Mouse (Mus musculus) adrenal gland, postnatal 36 days (tissue): Measurements from ENCODE around the gene Ctnna3. TPM values are rescaled to one million over a fixed set of nuclear protein-coding genes. Genes with fewer than 3 reads are reported as not detected.
A peak's percentile ranks its signal among the peaks of the same experiment; 100 is the strongest.

Experiments used
- DNase-seq, 2 experiments: peaks; one replicate each; pipeline ENCODE4 v3.0.0; 2021; ENCODE audit warnings: mixed read lengths in 1 of 2
- total RNA-seq, 2 experiments: library from RNA; stranded (reverse); gene quantifications; 2 replicates each; pipeline ENCODE4 v1.2.3; 2021

Gene Ctnna3
- total RNA-seq, 2 experiments from 2014 or later, result 0.63 to 1.1 TPM

DNA sequence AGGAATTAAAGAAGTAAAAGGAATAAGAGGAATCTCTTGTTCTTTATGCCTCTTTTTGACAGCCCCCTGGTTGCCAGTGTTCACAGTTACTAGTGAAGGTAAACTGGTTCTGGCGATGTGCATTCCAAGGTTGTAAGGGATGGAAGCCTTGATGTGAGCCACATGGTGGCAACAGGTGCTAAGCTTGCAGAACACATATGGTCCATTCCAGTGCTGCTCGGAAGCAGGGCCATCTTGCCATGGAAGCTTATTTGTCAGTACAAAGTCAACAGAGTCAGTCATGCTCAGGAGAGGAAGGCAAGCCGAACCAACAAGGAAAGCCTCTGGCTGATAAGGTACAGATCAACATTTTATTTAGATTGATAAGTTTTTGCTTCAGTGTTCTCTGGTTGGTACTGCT, 652.4 kb downstream of the Ctnna3 start:
- no peak for DNase-seq

DNA sequence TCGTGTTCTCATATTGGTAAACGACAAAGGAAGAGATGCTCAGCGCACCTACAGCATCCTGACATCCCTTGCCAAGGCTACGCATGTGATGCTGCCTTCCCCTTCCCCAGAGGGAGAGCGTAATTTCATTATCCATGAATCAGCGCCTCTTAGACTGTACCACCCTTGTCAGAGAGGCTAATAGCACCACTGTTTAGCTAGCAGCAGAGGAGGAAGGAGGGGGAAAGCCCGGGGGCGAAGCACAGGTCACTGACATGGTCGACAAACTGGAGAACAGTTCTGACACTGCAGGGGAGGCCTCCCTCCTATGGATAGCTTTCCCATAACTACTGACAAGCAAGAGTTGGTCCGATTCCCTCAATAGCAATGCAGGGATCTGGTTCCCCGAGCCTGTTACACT, 653.9 kb downstream of the Ctnna3 start:
- no peak for DNase-seq

DNA sequence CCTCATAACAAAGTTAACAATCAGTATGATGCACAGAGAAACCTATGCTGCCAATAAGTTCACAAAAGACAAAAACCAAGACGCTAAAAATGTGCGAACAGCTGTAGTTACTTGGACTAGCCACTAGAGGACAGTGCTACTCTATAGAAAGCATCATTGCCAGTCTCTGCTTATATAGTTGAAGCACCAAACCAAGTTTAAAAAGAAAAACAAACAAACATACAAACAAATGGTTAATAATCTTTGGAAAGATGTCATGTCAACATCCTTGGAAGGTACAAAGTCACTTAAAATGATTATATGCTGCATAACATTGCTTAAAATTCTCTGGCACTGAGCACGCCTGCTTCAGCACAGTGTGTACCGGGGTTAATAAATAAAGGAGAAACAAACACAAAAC, 654.6 kb downstream of the Ctnna3 start:
- peak in 1 of 2 experiments; percentile 7 for DNase-seq

DNA sequence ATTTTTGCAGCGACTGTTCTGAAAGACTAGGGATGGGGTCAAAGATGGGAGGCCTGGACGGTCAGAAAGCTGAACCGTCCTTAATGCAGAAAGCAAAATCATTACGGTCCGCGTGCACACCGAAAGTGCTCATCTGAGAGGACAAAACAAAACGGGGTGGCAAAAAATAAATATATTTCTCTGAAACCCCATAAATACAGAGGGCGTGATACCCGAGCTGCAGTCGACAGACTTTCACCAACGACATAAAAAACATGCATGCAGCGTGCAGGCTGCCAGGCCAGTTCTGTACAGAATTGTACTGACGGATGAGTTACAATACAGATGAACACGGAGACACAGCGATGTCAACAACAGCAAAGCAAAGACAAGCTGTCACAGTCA, 656.3 kb downstream of the Ctnna3 start:
- no peak for DNase-seq

DNA sequence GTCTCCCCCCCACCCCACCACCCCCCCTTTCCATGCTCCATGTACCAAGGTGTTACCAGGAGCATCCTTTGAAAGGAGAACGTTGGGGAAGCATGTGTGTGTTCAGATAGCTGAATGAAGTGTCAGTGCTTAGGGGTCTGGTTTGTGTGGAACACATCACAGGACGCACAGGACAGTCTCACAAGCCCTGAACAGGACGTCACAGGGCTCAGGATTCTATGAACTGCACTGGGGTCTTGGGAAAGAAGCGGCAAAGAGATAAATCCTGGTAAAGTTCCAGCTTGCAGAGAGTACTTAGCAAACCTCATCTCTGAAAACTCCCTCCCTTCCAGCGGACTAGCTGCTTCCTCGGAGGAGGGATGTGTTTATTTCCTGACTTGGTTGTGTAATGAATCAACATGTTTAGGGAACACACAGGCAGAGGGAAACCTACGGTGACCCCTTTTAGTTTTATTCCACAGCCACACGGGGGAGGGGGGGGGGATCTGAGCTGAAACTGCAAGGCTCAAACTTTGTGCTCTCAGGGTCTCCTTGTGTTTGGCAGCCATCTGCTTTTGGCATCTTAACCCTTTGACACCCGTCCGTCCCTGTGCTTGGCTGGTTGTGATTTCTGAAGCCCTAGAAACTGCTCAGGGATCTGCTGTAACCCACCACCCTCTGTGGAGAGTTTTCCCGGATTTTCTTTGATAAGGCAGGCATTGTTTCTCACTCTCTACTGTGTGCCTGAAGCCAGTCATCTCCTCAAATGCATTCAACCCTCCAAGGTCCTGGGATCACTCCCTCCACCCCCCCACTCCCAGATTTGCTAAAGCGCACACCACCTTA, 656.9 kb downstream of the Ctnna3 start:
- DNase-seq, result no peak

DNA sequence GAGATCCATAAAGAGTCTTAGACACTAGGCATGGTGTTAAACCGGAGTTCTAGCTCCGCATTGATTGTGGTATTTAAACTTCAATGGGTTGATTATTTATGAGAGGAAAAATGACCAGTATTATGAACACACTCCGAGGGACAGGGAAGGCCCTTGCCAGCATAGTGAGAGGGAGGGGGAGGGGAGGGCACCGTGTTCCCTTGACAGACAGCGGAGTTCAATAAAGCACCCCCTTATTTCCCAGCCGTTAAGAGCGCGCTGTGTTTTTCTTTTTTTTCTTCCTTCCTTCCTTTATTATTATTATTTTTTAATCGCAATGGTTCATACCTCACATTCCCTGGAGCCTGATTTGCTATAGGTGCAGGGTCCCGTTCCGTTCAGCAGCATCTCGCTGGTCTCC, 657.6 kb downstream of the Ctnna3 start:
- DNase-seq, result peak in 1 of 2 experiments; percentile 11

DNA sequence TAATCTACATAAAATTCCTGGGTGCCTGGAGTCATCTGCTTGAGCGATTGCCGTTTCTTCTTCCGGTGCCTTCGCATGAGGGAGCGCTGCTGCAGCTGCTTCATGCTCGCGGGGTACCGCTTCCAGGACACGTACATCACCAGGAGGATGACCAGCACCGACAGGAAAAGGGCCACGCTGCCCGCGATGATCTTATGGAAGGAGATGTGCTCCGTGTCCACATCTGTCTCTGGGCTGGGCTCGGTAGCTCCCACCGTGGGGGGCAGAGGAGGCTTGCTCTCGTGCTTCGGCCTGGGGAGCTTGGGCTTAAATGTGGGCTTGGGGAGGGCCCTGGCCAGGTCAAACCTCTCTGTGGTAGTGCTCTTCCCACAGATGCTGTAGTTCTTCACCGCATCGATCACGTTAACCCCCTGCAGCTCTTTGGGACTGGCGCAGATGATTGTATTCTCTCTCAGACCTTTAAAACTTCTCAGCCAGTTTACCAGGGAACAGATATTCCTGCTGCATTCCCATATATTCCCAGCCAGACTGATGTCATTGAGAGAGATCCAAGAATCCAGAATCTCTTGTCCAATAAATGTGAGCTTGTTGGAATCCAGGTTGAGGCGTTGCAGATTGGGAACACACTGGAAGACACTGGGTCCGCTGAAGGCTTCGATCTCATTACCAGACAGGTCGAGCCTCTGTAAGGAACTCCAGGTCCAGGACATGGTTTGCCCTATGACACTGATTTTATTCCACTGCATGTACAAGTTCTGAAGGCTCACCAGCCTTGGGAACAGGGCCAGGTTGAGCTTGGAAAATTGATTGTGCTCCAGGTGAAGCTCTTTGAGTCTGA, 658.3 kb downstream of the Ctnna3 start:
- no peak for DNase-seq

DNA sequence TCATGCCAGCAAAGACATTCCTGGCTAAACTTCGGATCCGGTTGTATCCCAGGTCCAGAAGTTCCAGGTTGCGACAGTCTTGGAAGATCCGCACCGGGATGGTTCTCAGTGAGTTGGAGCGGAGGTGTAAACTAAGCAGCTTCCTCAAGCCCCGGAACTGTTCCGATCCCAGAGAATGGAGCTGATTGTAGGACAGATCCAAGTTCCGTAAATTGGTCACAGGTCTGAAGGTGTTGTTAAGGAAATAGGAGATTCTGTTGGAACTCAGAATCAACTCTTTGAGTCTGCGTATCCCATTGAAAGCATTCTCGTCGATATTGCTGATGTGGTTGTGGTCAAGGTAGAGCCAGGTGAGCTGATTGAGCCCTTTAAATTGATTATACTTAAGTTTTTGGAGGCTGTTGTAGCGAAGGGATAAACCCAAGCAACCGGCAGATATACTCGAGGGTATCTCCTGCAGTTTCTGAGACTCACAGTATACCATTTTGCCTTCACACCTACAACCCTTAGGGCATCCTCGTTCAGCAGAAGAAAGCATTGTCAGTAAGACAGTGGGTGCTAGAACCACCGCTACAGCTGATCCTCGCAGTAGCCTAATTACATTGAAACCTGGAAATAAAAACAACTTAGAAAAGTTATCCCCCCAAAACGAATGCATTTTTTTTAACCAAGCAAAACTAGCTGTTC, 659.0 kb downstream of the Ctnna3 start:
- no peak for DNase-seq

DNA sequence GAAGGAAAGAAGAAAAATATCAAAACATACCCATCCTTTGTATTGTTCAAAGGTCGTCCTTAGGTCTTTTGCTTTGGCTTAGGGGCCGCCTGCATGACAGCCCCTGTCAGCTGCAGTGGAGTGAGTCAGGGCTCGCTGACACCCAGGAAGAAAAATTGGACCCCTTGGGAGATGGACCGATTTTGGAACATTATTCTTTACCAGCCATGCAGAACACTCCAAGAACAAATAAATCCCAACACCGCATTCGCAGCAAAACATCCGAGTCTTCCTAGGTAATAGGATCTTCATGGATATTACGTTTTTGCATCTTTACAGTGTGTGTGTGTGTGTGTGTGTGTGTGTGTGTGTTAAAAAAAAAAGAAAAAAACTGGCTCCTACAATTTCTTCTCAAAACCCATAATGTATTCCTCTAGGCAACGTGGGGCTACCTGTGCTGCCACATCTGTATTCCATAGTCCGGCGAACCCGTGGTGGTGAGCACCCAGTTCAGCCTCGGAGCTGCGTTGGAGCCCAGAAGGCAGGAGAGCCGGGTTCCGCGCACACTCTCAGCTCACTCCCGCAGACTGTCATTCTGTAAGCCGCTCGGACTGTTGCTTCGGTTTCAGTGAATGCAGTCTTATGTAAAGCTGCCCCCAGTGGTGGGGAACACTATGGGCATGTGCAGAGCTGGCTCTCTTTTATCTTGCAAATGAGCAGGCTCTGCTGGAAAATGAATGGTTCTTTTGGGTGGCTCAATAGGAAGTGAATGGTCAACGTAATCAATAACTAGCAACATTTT, 660.0 kb downstream of the Ctnna3 start, which contains the start of gene Lrrtm3:
Lrrtm3 (minus strand) TSS at position 598 of the 781 bp plus-strand sequence.
- peak; percentile 53 to 60 for DNase-seq

DNA sequence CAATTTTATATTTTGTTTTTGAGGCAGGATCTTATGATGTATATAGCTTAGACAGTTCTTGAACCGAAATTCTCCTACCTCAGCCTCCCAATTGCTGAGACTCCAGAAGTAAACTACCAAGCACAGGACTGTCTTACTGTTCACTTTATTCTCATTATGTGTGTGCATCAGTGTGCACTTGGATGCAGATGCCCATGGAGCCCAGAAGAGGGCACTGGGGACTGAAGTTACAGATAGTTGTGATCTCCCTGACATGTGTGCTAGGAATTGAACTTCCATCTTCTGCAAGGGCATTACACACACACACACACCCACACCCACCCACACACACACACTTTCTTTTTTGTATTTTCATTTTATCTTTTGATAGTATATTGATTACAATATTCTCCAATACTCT, 666.6 kb downstream of the Ctnna3 start:
- no peak for DNase-seq

DNA sequence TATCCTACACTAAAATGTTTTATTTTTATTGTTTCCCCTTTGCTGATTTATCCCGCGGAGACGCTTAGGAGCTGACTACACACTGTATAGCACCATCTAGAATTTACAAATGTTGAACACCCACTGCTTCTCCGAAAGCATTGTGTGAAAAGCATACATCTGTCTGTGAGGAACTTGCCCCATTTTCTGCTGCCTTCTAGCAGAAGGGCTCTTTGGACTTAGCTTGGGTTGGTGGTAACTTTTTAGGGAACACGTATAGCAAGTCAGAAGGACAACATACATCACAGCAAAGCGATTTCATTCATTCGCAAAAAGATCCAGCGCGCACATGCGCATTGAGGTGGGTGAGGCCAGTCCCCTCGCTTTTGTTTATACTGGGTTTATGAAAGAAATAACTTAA, 685.3 kb downstream of the Ctnna3 start:
- no peak for DNase-seq

DNA sequence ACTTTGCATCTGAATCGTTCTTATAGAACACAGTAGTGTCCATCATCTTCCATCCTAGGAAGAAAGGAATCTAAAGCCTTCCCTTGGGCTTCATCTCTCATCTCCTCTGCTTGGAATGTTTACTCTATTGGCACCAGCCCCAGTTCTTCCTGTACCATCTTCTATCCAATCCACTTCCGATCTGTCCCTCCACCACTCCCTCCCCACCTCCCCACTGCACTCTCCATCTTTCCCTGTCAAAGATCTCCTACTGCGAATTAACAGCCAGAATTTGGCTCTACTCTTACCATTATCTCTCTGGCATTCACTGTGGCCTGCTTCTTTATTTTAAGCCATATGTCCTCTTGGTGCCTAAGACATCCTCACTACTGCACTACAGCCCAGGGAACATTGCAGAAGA, 688.9 kb downstream of the Ctnna3 start:
- no peak for DNase-seq

DNA sequence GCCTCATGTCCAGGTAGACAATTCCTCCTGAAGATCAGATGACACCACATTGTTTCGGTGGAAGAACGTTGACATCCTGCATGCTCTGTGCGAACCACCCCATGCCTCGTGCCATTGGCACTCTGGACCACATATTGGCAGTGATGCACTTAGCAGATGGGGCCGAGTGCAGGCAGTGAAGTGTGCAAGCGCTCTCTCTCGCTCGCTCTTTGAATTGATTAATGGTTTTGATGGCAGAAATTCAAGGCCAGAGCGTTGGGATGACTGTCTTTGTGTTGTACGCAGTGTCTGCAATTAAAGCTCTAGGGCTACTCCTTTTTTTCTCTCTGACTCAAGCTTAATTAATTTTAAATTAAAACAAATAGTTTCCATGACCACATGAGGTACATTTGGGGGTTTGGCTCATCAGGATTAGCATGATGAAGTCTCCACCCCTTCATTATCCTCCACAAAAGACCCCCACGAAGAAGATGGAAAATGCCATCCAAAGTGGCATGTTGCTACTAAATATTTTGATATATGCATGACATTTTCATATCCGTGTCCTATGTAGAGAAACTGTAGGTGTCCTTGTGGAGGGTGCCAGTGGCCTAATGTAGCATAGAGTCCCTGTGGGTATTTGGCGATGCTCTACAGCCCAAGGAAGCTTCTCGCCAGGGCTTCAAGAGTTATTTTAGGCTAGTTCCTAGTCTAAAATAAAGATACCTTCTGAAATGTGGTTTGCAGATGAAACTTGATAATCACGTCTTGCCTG, 700.7 kb downstream of the Ctnna3 start:
- peak in 1 of 2 experiments; percentile 1 for DNase-seq

DNA sequence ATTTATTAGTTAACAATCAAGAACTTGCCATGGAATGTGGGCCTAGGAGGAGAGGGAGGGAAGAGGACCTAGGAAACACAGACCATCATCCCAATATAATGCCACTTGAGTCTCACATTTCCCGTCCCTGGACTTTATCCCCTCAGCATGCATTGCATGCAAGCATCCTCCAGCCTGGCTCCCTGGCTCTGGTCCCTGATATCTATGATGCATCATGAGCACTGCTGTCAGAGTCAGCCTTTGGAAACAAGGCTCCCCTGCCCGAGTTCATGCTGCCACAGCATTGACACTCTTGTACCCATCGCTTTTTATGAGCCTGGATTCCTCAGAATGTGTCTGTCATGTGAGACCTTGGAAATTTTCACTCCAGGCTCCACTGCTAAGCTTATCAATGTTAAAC, 703.6 kb downstream of the Ctnna3 start:
- DNase-seq, result no peak

DNA sequence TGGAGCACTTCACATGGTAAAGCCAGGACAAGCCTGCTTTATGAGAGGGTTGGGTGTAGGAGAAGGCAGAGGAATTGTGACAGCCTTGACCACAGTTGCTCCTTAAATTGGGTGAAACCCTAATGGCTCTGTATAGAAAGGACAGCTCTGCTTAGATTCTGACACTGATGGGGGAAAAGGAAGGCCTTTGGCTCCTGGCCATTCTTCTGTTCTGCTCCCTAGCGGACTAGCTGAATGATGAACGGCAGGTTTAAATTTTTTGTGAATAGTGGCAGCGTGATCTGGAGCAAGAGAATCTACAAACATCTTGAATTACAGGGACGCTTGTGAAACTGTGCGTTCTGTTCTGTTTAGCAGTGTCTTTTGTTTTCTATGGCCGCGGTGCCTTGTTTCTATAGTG, 705.6 kb downstream of the Ctnna3 start:
- DNase-seq, result no peak

DNA sequence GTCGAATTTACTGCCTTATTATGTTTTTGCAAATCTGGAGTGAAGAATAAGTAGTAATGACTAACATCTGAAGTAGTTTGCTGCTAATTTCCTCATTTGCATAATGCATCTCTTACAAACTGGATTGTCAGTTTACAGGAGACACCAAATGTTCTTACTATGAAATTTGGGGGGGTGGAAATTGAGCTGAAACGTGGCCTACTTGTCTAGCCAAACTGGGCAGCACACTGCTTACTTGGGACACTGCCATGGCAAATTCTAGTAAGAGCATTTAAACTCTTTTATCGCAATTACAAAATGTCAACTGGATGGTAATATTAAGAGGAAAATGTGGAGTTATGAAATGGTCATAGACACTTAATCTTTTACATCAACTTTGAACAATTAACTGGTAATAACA, 716.6 kb downstream of the Ctnna3 start:
- DNase-seq, result no peak

DNA sequence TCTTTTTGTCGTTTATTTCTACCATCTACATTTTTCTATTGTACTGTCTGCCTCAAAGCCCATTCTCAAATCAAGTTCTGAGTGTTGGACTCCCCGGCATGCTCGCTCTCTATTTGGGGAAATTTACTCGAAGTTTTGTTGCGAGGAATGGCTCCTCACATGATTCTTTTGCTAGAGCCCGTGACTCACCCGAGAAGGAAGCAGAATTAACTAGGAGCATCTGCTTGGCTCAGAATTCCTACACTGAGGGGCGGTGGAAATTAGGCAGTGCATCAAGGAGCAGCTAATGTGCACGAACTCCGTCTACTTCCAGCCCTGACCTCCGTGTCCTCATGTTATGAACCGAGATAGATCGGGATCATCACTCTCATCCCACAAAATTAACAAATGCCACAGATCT, 751.8 kb downstream of the Ctnna3 start:
- DNase-seq, result no peak

DNA sequence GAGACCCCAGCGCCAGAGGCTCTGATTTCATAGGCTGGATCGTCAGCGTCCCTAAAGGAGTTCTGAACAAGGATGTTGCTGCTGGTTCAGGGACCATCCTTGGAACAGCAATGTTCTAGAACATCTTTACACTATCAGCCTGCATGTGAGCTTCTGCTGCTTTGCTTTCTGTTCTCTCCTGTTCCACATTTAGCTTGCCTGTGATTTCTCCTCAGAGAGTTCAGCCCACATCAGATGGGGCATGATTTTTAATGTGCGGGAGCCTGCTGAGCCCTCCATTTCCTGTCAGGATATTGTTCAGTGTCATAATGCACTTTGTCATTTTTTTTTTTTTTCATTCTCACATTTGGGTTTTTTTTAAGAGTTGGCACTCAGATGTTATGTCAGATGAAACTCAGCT, 752.8 kb downstream of the Ctnna3 start:
- no peak for DNase-seq

DNA sequence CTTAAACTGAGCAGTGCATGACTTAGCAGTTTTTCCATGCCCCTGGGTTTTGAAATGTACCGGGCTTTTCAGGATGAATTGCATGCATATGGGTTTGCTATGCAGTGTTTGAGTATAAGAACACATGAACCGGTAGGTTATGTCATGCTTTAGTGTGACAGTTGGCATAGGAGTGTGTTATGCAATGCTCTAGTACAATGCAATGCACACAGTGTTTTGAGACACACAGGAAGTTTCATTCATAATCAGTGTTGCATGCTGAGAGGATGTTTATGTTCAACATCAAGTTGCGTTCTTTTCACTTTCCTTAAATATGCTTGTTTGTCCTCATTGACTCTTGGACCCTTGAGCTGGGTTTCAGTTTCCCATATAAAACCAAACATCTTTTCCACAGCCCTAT, 758.1 kb downstream of the Ctnna3 start:
- DNase-seq, result no peak

DNA sequence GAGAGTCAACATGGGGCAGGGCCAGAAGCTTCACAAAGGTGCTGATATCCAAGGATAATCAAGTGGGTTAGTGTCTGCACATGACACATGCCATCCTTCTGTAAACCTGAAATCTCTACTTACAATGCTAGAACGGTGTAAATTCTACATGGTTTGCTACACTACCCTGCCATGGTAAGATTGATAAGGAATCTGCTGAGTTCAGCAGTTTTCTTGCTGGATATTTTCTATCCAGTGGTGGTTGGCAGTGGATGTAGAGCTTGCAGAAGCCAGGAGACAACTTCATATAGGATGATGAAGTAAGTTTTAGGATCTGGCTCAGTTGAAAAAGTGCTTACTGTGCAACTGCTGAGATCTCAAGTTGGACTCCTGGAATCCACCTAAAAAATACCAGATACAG, 767.7 kb downstream of the Ctnna3 start:
- no peak for DNase-seq

DNA sequence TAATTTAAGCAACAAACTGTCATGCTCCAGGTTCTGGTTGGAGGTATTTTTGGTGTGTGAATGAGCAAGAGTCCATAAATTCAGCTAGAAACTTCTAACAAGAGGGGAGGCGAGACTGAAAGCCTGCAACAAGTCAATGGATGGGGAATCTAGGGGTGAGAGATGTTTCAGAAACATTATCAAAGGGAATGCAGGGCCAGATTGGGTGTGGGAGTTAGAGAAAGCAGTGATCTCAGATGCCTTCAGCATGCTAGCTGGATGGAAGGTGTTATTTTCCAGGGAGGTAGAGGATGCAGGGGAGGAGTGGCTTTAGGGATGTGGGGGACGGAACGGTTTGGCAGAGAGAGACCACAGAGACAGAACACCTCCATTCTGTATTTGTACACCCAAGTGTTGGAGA, 785.7 kb downstream of the Ctnna3 start:
- DNase-seq, result no peak
